Mouse (Mus musculus) lung, embryonic 15.5 days (tissue): ENCODE data around the gene 1700057G04Rik. TPM values are rescaled to one million over a fixed set of nuclear protein-coding genes. Genes with fewer than 3 reads are reported as not detected.

ENCODE experiments used
- ATAC-seq: fragments of 200-750 bp; cut with Nextera tagmentation; 2 replicates; pipeline ENCODE4 v1.8.0; 2017; ENCODE audit warnings: moderate number of reproducible peaks, borderline replicate concordance; ENCODE audit not compliant: low FRiP score, low TSS enrichment; ENCODE audit errors: extremely low read depth
- H3K27ac ChIP-seq: fragments of 300-500 bp; sonication (generic); 2 replicates; pipeline ENCODE4 v1.5.1; 2015; ENCODE audit warnings: moderate library complexity, mild to moderate bottlenecking, inconsistent platforms
- H3K27me3 ChIP-seq: fragments of 300-500 bp; sonication (generic); 2 replicates; pipeline ENCODE4 v1.6.1; 2015; ENCODE audit warnings: inconsistent platforms
- H3K36me3 ChIP-seq: fragments of 300-500 bp; sonication (generic); 2 replicates; pipeline ENCODE4 v1.6.1; 2015; ENCODE audit warnings: inconsistent platforms
- H3K4me1 ChIP-seq: fragments of 300-500 bp; sonication (generic); 2 replicates; pipeline ENCODE4 v1.6.1; 2015; ENCODE audit warnings: inconsistent platforms
- H3K4me2 ChIP-seq: fragments of 300-500 bp; sonication (generic); 2 replicates; pipeline ENCODE4 v1.6.1; 2015; ENCODE audit warnings: inconsistent platforms, mild to moderate bottlenecking, moderate library complexity
- H3K4me3 ChIP-seq: fragments of 300-500 bp; sonication (generic); 2 replicates; pipeline ENCODE4 v1.5.1; 2015; ENCODE audit warnings: mild to moderate bottlenecking, inconsistent platforms
- H3K9ac ChIP-seq: fragments of 300-500 bp; sonication (generic); 2 replicates; pipeline ENCODE4 v1.6.1; 2015; ENCODE audit warnings: inconsistent platforms
- H3K9me3 ChIP-seq: fragments of 300-500 bp; sonication (generic); 2 replicates; pipeline ENCODE4 v1.6.1; 2016; ENCODE audit warnings: inconsistent platforms
- WGBS: fragments of 180-500 bp; shearing (Covaris S2); methylation state at CpG from one replicate; pipeline ENCODE4 v1.1.7; 2015; 5-methylcytosine and 5-hydroxymethylcytosine counted together
- polyA plus RNA-seq: library from polyadenylated mRNA; unstranded; fragments of >200 nt; fragmentation: Nextera tagmentation; extraction: Ambion mirVana; gene quantifications from 2 replicates; pipeline ENCODE4 v1.2.1, GENCODE M21; 2015

1700057G04Rik gene
- polyA plus RNA-seq, 1 experiment from 2014 or later: not detected

DNA sequence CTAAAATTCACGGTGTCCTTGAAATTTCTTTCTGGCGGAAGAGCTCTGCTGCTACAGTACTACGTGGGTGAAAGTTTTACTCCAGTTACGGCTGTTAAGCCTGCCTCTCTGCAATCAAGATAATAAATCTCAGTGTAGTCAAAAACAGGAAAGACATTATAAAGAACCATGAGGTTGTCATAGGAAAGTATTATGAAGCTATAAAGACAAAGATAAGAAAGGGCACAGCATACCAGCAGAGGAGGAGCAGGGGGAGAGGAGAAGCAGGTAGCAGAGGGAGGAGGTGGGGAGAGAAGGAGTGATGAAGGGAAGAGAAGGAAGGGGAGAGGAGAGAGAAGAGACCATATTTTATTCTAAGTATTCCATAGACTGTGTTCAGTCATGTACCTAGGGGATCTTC, 64.7 kb downstream of the 1700057G04Rik start:
- H3K36me3 ChIP-seq: no peaks in the 10 kb centered on the region
- H3K4me3 ChIP-seq: no peak overlapping the region
- H3K9ac ChIP-seq: no peak overlapping the region
- no peak overlapping the region for H3K27ac ChIP-seq
- ATAC-seq: no peak
- no peaks in the 10 kb centered on the region for H3K27me3 ChIP-seq
- no peaks in the 10 kb centered on the region for H3K9me3 ChIP-seq
- 57% methylated on average over 4 of the region's 4 CpGs for WGBS
- H3K4me2 ChIP-seq: no peak overlapping the region
- H3K4me1 ChIP-seq: no peaks in the 10 kb centered on the region; the same call in 1 of the 2 replicates

DNA sequence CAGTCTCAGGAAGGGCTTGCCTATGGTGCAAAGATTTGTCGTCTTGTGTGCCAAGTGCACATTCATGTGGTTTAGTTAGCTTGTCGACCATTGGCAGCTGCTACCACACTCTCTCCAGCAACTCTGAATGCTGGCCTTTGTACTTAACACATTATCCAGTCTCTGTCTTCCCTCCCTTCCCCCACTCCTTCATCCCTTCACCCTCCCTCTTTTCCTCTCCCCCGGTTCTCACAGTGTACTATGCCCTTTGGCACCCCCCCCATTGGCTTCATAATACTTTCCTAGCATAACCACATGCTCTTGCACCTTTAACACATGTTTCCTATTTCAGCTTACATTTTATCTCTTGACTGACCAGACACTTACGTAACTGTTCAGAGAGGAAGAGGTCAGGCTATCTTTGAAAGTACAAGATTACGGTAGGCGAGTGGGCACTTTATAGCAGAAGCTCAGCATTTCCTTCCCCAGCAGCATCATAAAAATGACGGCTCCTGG, 65.6 kb downstream of the 1700057G04Rik start:
- H3K27ac ChIP-seq: no peak overlapping the region
- 0 out of 2 replicates have a peak, but pooled peaks have one; percentile 7 for ATAC-seq

DNA sequence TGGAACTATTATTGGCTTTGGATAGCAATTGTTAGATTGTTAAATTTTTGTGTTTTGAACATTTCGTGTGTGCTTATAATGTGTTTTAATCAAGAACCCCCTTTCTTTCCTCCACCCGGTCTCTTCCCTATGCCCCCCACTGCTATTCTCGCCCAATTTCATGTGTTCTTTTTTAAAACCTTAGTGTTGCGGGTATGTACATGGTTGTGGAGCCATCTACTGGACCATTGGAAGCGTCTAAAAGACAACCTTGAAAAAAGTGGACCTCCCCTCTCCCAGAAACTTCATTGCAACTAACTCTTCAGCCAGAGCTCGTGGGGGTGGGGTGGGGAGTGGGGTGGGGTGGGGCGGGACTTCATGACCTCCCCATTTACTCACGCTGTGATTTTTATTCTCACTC, 66.2 kb downstream of the 1700057G04Rik start:
- H3K36me3 ChIP-seq: no peaks in the 10 kb centered on the region
- no peak overlapping the region for H3K4me2 ChIP-seq
- H3K4me1 ChIP-seq: no peaks in the 10 kb centered on the region; the same call in 1 of the 2 replicates
- 65% methylated on average over 8 of the region's 8 CpGs for WGBS
- no peak overlapping the region for H3K27ac ChIP-seq
- no peak for ATAC-seq
- no peaks in the 10 kb centered on the region for H3K9me3 ChIP-seq
- no peak overlapping the region for H3K4me3 ChIP-seq
- no peak overlapping the region for H3K9ac ChIP-seq
- H3K27me3 ChIP-seq: no peaks in the 10 kb centered on the region

More for the DNA sequence above, 65.6 kb downstream of the 1700057G04Rik start:
- Histone ChIP-seq H3K4me3 (no peak overlapping the region), H3K36me3 (no peaks in the 10 kb centered on the region), H3K27me3 (no peaks in the 10 kb centered on the region), H3K9ac (no peak overlapping the region), H3K4me1 (no peaks in the 10 kb centered on the region; the same call in 1 of the 2 replicates), H3K4me2 (no peak overlapping the region), H3K9me3 (no peaks in the 10 kb centered on the region)
- WGBS: 45% methylated on average over 7 of the region's 7 CpGs

DNA sequence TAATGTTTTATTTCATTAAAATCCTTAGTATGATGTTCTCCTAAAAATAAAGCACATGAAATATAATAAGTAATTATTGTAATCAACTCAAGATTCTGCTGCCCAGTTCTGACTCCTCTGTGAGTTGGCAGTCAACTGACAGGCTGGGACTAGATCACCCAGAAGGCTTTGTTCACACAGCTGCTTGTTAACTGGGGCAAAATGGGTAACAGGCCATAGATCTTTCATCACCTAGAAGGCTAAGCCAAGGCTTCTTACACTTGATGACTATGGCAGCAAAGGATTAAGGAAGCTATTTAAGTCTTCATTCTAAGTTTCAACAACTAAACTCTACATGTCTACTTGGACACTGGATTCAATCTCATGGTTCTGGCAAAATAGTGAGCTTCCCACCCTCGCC, 68.8 kb downstream of the 1700057G04Rik start:
- Histone ChIP-seq H3K4me3 (no peak overlapping the region), H3K4me2 (no peak overlapping the region), H3K9me3 (no peaks in the 10 kb centered on the region), H3K36me3 (no peaks in the 10 kb centered on the region), H3K27me3 (no peaks in the 10 kb centered on the region), H3K9ac (no peak overlapping the region), H3K27ac (no peak overlapping the region), H3K4me1 (no peaks in the 10 kb centered on the region; the same call in 1 of the 2 replicates)
- WGBS: 59% methylated on average over 1 of the region's 1 CpGs
- ATAC-seq: peak; percentile 87; the same call in 1 of the 2 replicates

DNA sequence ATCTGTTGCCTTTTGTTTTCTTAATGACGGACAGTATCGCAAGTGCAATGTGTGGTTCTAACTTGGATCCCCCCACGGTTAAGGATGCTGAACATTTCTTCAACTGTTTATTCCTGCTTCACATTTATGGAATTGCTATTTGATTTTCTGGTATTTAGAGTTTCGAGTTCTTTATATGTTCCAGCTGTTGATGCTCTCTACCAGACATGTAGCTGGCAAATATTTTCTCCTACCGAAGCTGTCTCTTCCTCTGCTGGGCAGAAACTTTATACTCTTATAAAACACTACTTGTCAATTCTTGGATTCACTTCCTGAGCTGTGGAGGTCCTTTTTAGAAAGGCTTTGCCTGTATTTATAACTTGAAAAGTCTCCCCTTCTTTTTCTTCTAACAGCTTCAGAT, 70.1 kb downstream of the 1700057G04Rik start:
- no peaks in the 10 kb centered on the region for H3K9me3 ChIP-seq
- H3K27ac ChIP-seq: no peak overlapping the region
- no peak overlapping the region for H3K4me2 ChIP-seq
- no peaks in the 10 kb centered on the region; the same call in 1 of the 2 replicates for H3K4me1 ChIP-seq
- H3K4me3 ChIP-seq: no peak overlapping the region
- no peak for ATAC-seq
- no peaks in the 10 kb centered on the region for H3K27me3 ChIP-seq
- H3K36me3 ChIP-seq: no peaks in the 10 kb centered on the region
- no peak overlapping the region for H3K9ac ChIP-seq
- 41% methylated on average over 5 of the region's 5 CpGs for WGBS

DNA sequence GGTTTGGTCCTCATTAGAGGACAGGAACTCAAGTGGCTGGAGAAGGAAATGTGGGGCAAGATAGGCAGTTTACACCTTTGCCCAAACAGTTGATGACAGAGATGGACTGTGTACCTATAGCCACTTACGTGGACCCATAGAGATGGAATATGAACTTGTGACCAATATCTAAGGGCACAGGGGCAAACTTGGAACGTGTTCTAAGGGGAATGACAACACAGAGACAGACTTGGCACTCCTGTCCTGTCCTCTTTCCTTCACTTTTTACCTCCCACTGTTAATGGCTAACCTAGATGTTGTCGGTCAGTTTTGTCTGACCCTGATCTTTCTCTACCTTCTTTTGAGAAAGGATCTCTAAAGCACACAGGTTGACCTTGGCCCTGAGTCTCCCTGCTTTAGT, 74.2 kb downstream of the 1700057G04Rik start:
- H3K9me3 ChIP-seq: no peaks in the 10 kb centered on the region
- H3K36me3 ChIP-seq: no peaks in the 10 kb centered on the region
- H3K4me1 ChIP-seq: no peaks in the 10 kb centered on the region; the same call in 1 of the 2 replicates
- WGBS: 76% methylated on average over 3 of the region's 3 CpGs
- no peak overlapping the region for H3K27ac ChIP-seq
- no peak for ATAC-seq
- H3K27me3 ChIP-seq: no peaks in the 10 kb centered on the region
- no peak overlapping the region for H3K9ac ChIP-seq
- no peak overlapping the region for H3K4me3 ChIP-seq
- H3K4me2 ChIP-seq: no peak overlapping the region

DNA sequence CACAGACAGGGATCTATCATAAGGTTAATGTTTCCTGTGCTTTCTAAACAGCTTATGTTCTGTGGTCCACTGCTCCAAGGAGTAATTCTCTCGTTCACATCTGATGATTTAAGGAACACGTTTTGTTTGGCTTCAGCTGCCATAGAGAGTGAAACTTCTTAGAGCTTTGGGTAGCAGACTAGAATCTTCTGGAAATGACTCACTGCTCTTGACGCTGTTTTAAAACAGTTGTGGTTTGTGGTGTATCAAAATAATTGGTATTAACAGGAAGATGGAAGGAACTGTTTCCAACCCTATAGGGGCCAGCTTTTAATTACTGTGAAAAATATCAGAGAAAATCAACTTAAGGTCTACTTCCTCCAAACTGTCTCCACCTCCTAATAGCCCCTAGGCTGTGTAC, 75.2 kb downstream of the 1700057G04Rik start:
- Histone ChIP-seq H3K27me3 (no peaks in the 10 kb centered on the region), H3K4me3 (no peak overlapping the region), H3K9me3 (no peaks in the 10 kb centered on the region), H3K4me2 (no peak overlapping the region), H3K27ac (no peak overlapping the region), H3K4me1 (no peaks in the 10 kb centered on the region), H3K36me3 (no peaks in the 10 kb centered on the region), H3K9ac (no peak overlapping the region)
- WGBS: 61% methylated on average over 3 of the region's 3 CpGs
- ATAC-seq: no peak

DNA sequence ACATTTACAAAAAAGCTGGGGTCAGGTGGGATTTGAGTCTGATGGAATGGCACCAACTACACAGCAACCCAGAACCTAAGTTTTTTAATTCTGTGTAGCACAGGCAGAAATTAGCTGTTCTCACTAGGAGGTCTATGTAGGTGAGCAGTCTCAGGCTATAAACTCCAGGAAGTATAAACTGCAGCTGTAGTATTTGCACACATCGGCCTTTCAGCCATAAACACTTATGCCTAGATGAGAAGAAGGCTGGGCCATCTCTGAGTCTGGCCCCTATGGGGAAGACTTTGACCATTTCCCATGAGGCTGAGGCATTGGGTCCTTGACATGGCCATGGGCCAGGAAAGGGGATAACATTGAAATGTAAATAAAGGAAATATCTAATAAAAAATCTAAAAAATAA, 76.7 kb downstream of the 1700057G04Rik start:
- 76% methylated on average over 1 of the region's 1 CpGs for WGBS
- Histone ChIP-seq H3K27ac (no peak overlapping the region), H3K36me3 (no peaks in the 10 kb centered on the region), H3K4me1 (no peaks in the 10 kb centered on the region), H3K4me2 (no peak overlapping the region), H3K4me3 (no peak overlapping the region), H3K27me3 (no peaks in the 10 kb centered on the region), H3K9me3 (no peaks in the 10 kb centered on the region), H3K9ac (no peak overlapping the region)
- ATAC-seq: no peak

DNA sequence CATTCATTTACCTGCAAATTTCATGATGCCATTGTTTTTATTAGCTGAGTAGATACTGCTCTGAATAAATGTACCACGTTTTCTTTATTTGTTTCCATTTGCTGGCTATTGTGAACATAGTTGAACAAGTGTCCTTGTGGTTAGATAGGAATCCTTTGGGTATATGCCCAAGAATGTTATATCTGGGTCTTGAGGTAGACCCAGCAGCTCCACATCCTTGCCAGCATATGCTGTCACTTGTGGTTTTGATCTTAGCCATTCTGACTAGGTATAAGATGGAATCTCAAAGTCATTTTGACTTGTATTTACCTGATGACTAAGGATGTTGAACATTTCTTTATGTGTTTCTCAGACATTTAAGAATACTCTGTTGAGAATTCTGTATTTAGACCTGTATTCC, 77.7 kb downstream of the 1700057G04Rik start:
- 55% methylated on average over 1 of the region's 1 CpGs for WGBS
- Histone ChIP-seq H3K9ac (no peak overlapping the region), H3K27ac (no peak overlapping the region), H3K4me1 (no peaks in the 10 kb centered on the region), H3K36me3 (no peaks in the 10 kb centered on the region), H3K4me3 (no peak overlapping the region), H3K27me3 (no peaks in the 10 kb centered on the region), H3K9me3 (no peaks in the 10 kb centered on the region), H3K4me2 (no peak overlapping the region)
- no peak for ATAC-seq

DNA sequence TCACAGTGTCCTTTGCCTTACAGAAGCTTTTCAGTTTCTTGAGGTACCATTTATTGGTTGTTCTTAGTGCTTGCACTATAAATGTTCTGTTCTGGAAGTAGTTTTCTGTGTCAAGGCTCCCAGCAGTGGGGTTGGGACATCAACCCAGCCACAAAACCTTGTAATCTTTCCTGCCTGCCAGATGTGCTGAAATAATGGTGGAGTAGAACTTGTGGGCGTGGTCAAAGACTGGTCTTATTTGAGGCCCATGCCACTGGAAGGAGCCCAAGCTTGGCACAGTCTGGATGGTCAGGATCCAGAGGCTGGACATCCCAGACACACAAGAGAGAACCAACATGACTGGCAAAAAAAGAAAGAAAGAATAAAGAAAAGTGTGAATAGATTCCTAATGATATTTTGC, 78.2 kb downstream of the 1700057G04Rik start:
- no peak overlapping the region for H3K4me2 ChIP-seq
- WGBS: 71% methylated on average over 1 of the region's 1 CpGs
- H3K27me3 ChIP-seq: no peaks in the 10 kb centered on the region
- no peaks in the 10 kb centered on the region for H3K4me1 ChIP-seq
- no peak overlapping the region for H3K9ac ChIP-seq
- ATAC-seq: no peak
- no peaks in the 10 kb centered on the region for H3K9me3 ChIP-seq
- no peak overlapping the region for H3K27ac ChIP-seq
- no peaks in the 10 kb centered on the region for H3K36me3 ChIP-seq
- no peak overlapping the region for H3K4me3 ChIP-seq

DNA sequence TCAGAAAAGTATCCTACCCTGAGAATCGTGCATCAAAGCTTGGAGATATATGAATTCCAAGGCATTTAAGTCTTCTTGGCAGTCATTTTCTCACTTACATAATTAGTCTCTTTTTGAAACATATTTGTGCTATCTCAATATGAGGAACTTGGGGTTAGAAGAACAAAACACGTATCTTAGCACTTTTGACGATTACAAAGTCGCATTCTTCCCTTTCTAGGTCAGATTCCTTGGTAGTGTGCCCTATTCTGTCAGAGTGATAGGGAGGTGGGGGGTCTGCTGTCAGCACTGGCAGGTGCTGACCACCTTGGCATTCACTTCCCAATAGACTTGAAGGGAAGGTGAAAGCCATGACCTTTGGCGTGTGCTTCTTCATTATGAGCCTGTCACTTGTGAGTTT, 93.5 kb downstream of the 1700057G04Rik start:
- ATAC-seq: no peak

More for the DNA sequence above, 93.5 kb downstream of the 1700057G04Rik start:
- Histone ChIP-seq H3K9me3 (no peaks in the 10 kb centered on the region), H3K27ac (no peak overlapping the region), H3K4me2 (no peak overlapping the region), H3K36me3 (no peaks in the 10 kb centered on the region), H3K4me3 (no peak overlapping the region), H3K27me3 (no peaks in the 10 kb centered on the region), H3K9ac (no peak overlapping the region), H3K4me1 (no peaks in the 10 kb centered on the region)
- 61% methylated on average over 5 of the region's 5 CpGs for WGBS
